ENCODE assay signal across 9 mouse cellular contexts in the genomic region with DNA sequence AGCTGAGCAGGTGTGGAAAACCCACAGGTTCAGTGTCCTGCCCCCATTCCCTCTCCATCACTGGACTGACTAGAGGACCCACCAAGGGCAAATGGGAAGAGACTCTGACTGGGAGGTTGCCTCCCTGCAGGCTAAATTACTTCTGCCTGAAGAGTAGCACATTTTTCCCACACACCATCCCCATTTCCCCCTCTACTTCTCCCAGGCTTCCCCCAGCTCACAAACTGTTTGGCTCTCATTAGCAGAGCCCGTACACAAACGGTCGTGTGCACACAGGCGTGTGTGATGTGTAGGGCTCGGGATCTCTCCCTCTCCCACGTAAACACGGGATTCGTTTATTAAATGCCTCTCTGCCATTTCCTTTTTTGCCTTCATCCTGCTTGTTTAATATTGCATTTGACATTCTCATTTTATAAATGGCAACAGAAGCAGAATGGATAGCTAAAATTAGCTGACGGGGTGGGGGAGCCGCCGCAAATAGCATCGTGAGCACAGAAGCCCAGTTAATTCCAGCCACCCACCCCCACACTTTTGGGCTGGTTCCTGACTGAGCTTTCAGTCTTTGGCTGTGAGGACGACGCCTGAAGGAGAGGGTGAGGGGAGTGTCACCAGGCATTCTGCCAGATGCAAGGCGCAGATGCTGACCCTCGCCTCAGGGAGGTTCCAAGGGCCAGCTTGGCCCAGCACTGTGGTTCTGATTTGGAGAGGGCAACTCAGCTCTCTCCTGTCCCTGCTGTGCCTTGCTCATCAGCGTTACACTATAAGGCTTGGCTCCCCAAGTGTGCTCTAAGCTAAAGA.
DNase-seq lines count a peak whose midpoint lies in the region; ATAC-seq and TF ChIP-seq lines count a peak whose summit lies in the region.
"Had no signal": no experiment of that assay in that cellular context is flagged by ENCODE, and none has a peak within 500 bp of the region (broad histone marks: within the 10 kb centered on the region; RNA-seq: fewer than 3 reads in every experiment).

No protein-coding gene starts in this region.

- peaks cover 78% of the 10 kb centered on the region for H3K4me1 ChIP-seq in hindbrain, embryonic 15.5 days (replicated peaks)

- no peaks in the 10 kb centered on the region for H3K27me3 ChIP-seq in hindbrain, embryonic 15.5 days
- no peaks in the 10 kb centered on the region for H3K27me3 ChIP-seq in myocyte (ENCODE audit: control insufficient read depth, insufficient read depth, insufficient read length)
- H3K27me3 ChIP-seq: CH12.LX had no signal

- H3ac ChIP-seq in myocyte (ENCODE audit: control insufficient read depth, insufficient read length), result no peak overlapping the region

- H3K9me3 ChIP-seq in hindbrain, embryonic 15.5 days, result no peaks in the 10 kb centered on the region

- no peaks in the 10 kb centered on the region for H3K79me2 ChIP-seq in myocyte (ENCODE audit: control insufficient read depth, insufficient read depth)

- H3K9ac ChIP-seq in hindbrain, embryonic 15.5 days, result peak overlapping the region; percentile 15

- H3K36me3 ChIP-seq in hindbrain, embryonic 15.5 days, result no peaks in the 10 kb centered on the region
- no peaks in the 10 kb centered on the region for H3K36me3 ChIP-seq in myocyte (ENCODE audit: control insufficient read depth, insufficient read depth)

- peak overlapping the region; percentile 87 for H3K27ac ChIP-seq in hindbrain, embryonic 15.5 days (replicated peaks)

- H3K4me3 ChIP-seq in hindbrain, embryonic 15.5 days, result no peak overlapping the region
- no peak overlapping the region for H3K4me3 ChIP-seq in myocyte

- 5% methylated on average over 17 of the region's 17 CpGs for WGBS in hindbrain, embryonic 15.5 days

- H3K4me2 ChIP-seq in hindbrain, embryonic 15.5 days, result peak overlapping the region; percentile 32
- H3K4me2 ChIP-seq in myocyte (ENCODE audit: low read depth), result peak overlapping the region; percentile 39

- no peak for TF ChIP-seq POLR2A in myocyte (IDR thresholded peaks at IDR 0.05; ENCODE audit: insufficient read length, low read depth)

- peak; percentile 7 to 14 for DNase-seq in spleen, adult 18-20 months
- no peak for DNase-seq in spleen, postnatal 4 days (ENCODE audit: low spot score in 2 of 2)
- peak; percentile 43 to 81 for DNase-seq in gastrocnemius, adult 8-10 months (ENCODE audit: low spot score in 2 of 2)
- DNase-seq in layer of hippocampus, postnatal 36 days, result peak; percentile 47 to 56
- peak; percentile 74 for DNase-seq in testis, postnatal 10 days (ENCODE audit: low spot score)
- no peak for DNase-seq in adrenal gland, adult (ENCODE audit: inconsistent age in 2 of 2, low spot score in 1 of 2)

- peak; percentile 68 for ATAC-seq in hindbrain, embryonic 15.5 days (ENCODE audit: low FRiP score, low read depth)

TF ChIP-seq in myocyte, 11 proteins besides CTCF, POLR2A, EP300 and RAD21:
- TF ChIP-seq MYOD1 (IDR thresholded peaks at IDR 0.05; ENCODE audit: control insufficient read depth in 1 of 3, insufficient read length in 2 of 3, low read depth in 2 of 3) (peak in 1 of 3 experiments; percentile 60), REST (IDR thresholded peaks at IDR 0.05; ENCODE audit: insufficient read depth, insufficient read length) (no peak), MYOG (IDR thresholded peaks at IDR 0.05; ENCODE audit: control insufficient read depth in 1 of 3, insufficient read depth in 1 of 3, insufficient read length in 2 of 3, low read depth in 2 of 3) (peak in 1 of 3 experiments; percentile 35), POLR2AphosphoS2 (IDR thresholded peaks at IDR 0.05; ENCODE audit: insufficient read length, low read depth) (no peak)

Comparison
In these comparisons a context has a peak if more than half of its experiments do, and no peak if none do; other contexts are left out.
1. DNase-seq: peak in spleen, adult 18-20 months (2 of 2), gastrocnemius, adult 8-10 months (2 of 2), layer of hippocampus, postnatal 36 days (2 of 2) and testis, postnatal 10 days (single experiment); none in spleen, postnatal 4 days (0 of 2) and adrenal gland, adult (0 of 2).